Mouse (Mus musculus) lung, embryonic 14.5 days (tissue): ENCODE measurements around the gene Akap6. TPM values are rescaled to one million over a fixed set of nuclear protein-coding genes. Genes with fewer than 3 reads are reported as not detected.

Experiments used
- ATAC-seq: fragments of 200-750 bp; cut with Nextera tagmentation; 2 replicates; pipeline ENCODE4 v1.8.0; 2017; ENCODE audit warnings: mild to moderate bottlenecking, moderate TSS enrichment, moderate library complexity; ENCODE audit not compliant: insufficient read depth
- DNase-seq: peaks from one replicate; pipeline ENCODE4 v3.0.0-alpha.2; 2015
- H3K27ac ChIP-seq: fragments of 300-500 bp; sonication (generic); 2 replicates; pipeline ENCODE4 v1.5.1; 2014; ENCODE audit warnings: low read depth, mild to moderate bottlenecking, moderate library complexity
- H3K27me3 ChIP-seq: fragments of 300-500 bp; sonication (generic); 2 replicates; pipeline ENCODE4 v1.6.1; 2014; ENCODE audit warnings: low read length, control low read depth; ENCODE audit not compliant: insufficient read depth
- H3K36me3 ChIP-seq: fragments of 300-500 bp; sonication (generic); 2 replicates; pipeline ENCODE4 v1.6.1; 2014; ENCODE audit warnings: control low read depth; ENCODE audit not compliant: insufficient read depth
- H3K4me1 ChIP-seq: fragments of 300-500 bp; sonication (generic); 2 replicates; pipeline ENCODE4 v1.6.1; 2014; ENCODE audit warnings: antibody characterized with exemption, control low read depth; ENCODE audit not compliant: insufficient read depth
- H3K4me2 ChIP-seq: fragments of 300-500 bp; sonication (generic); 2 replicates; pipeline ENCODE4 v1.6.1; 2014; ENCODE audit warnings: mild to moderate bottlenecking
- H3K4me3 ChIP-seq: fragments of 300-500 bp; sonication (generic); 2 replicates; pipeline ENCODE4 v1.5.1; 2014; ENCODE audit warnings: low read depth, low read length
- H3K9ac ChIP-seq: fragments of 300-500 bp; sonication (generic); 2 replicates; pipeline ENCODE4 v1.6.1; 2014
- H3K9me3 ChIP-seq: fragments of 300-500 bp; sonication (generic); 2 replicates; pipeline ENCODE4 v1.6.1; 2016; ENCODE audit warnings: low read depth, low read length, control low read depth
- CTCF ChIP-seq: IDR thresholded peaks from 2 replicates; pipeline ENCODE4 v1.5.1; 2016; ENCODE audit warnings: antibody characterized with exemption, low read depth
- WGBS: fragments of 180-500 bp; shearing (Covaris S2); extraction: QIAGEN DNeasy Blood & Tissue Kit; methylation state at CpG from one replicate; pipeline ENCODE4 v1.1.7; 2014; 5-methylcytosine and 5-hydroxymethylcytosine counted together
- polyA plus RNA-seq: library from polyadenylated mRNA; unstranded; fragments of >200 nt; fragmentation: Nextera tagmentation; extraction: Ambion mirVana; gene quantifications from 2 replicates; pipeline ENCODE4 v1.2.1, GENCODE M21; 2014

Gene Akap6
- polyA plus RNA-seq, 1 experiment from 2014 or later: 0.51 TPM

GRCm38 (mm10) chr12:53063003-53063402 is 363.8 kb downstream of the Akap6 start:
- Histone ChIP-seq H3K9ac (no peak overlapping the region), H3K4me3 (no peak overlapping the region), H3K27me3 (no peaks in the 10 kb centered on the region), H3K36me3 (no peaks in the 10 kb centered on the region), H3K27ac (no peak overlapping the region), H3K4me2 (no peak overlapping the region), H3K4me1 (peaks cover 4% of the 10 kb centered on the region), H3K9me3 (no peaks in the 10 kb centered on the region)
- WGBS: 62% methylated on average over 9 of the region's 9 CpGs
- no peak for ATAC-seq
- no peak for TF ChIP-seq CTCF
- no peak for DNase-seq

GRCm38 (mm10) chr12:53064241-53064760 is 365.1 kb downstream of the Akap6 start:
- no peak for DNase-seq
- 87% methylated on average over 4 of the region's 4 CpGs for WGBS
- ATAC-seq: no peak

DNA sequence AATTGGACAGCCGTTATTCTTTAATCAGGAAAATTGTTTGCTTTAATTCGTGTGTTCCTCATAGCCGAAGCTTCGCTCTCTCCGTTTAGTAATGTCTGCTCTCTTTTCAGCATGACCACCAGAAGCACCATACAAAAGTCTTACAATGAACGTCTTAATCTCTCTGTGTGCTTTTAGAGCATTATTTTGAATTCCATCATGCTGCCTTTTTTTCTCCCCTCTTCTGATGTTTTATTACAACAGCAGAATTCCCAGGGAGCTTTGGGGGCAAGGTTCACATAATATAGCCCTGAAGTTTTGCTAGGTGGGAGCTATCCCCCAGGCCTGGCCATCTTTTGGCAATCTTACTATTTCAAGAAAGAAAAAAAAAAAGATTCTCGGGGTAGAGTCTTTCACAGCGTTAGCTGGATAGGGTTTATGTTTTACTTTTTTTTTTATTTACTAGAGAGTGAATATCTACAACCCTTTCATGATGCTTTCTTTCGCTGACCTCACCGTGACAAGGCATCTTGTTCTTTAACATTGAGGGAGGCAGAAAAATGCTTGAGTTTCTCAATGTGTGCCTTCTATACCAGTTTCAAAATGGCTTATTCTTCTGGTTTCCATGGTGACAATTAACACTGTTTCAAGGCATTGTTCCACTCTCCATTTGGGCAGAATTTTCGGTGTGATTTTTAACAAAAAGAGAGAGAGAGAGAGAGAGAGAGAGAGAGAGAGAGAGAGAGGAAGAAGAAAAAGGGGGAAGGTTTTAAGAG is 366.0 kb downstream of the Akap6 start:
- no peaks in the 10 kb centered on the region for H3K36me3 ChIP-seq
- H3K27ac ChIP-seq: no peak overlapping the region
- ATAC-seq (no peak), DNase-seq (no peak)
- H3K4me2 ChIP-seq: no peak overlapping the region
- H3K9me3 ChIP-seq: no peaks in the 10 kb centered on the region
- H3K27me3 ChIP-seq: no peaks in the 10 kb centered on the region
- WGBS: 65% methylated on average over 11 of the region's 11 CpGs
- no peak overlapping the region for H3K4me3 ChIP-seq
- peaks cover 4% of the 10 kb centered on the region for H3K4me1 ChIP-seq
- no peak for TF ChIP-seq CTCF
- no peak overlapping the region for H3K9ac ChIP-seq

More at GRCm38 (mm10) chr12:53064241-53064760, 365.1 kb downstream of the Akap6 start:
- Histone ChIP-seq H3K27ac (no peak overlapping the region), H3K36me3 (no peaks in the 10 kb centered on the region), H3K4me1 (peaks cover 4% of the 10 kb centered on the region), H3K4me3 (no peak overlapping the region), H3K9me3 (no peaks in the 10 kb centered on the region), H3K4me2 (no peak overlapping the region), H3K27me3 (no peaks in the 10 kb centered on the region), H3K9ac (no peak overlapping the region)
- no peak for TF ChIP-seq CTCF

DNA sequence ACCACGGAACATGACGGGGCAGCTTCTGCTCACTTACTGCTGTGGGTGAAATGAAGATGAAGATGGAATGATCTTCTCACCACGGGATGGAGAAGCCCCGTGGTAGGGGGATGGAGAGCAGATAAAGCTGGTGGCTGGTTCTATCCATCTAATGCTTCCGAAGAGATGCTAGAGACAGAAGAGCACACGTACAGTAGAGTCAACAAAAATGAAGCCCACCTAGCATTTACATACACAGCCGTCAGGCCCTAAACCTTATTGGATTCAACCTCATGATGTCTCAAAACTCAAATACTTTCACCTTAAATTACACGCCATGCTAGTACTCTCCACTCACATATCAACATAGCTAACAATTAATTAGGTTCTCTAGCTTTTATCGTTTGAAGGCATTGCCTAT is 367.1 kb downstream of the Akap6 start:
- TF ChIP-seq CTCF: no peak
- no peak overlapping the region for H3K27ac ChIP-seq
- ATAC-seq: no peak

GRCm38 (mm10) chr12:53070907-53071306 is 371.7 kb downstream of the Akap6 start:
- 80% methylated on average over 5 of the region's 5 CpGs for WGBS
- no peak for ATAC-seq
- no peak for TF ChIP-seq CTCF

More for the DNA sequence above, 367.1 kb downstream of the Akap6 start:
- no peaks in the 10 kb centered on the region for H3K27me3 ChIP-seq
- no peak overlapping the region for H3K9ac ChIP-seq
- peaks cover 4% of the 10 kb centered on the region for H3K4me1 ChIP-seq
- H3K4me3 ChIP-seq: no peak overlapping the region
- H3K9me3 ChIP-seq: no peaks in the 10 kb centered on the region
- no peak for DNase-seq
- no peak overlapping the region for H3K4me2 ChIP-seq
- WGBS: 62% methylated on average over 9 of the region's 9 CpGs
- no peaks in the 10 kb centered on the region for H3K36me3 ChIP-seq

GRCm38 (mm10) chr12:53076595-53077400 is 377.6 kb downstream of the Akap6 start:
- Histone ChIP-seq H3K36me3 (no peaks in the 10 kb centered on the region), H3K27ac (no peak overlapping the region), H3K4me2 (no peak overlapping the region), H3K9ac (no peak overlapping the region), H3K27me3 (no peaks in the 10 kb centered on the region), H3K9me3 (no peaks in the 10 kb centered on the region), H3K4me1 (no peaks in the 10 kb centered on the region), H3K4me3 (no peak overlapping the region)
- WGBS: 75% methylated on average over 3 of the region's 3 CpGs
- DNase-seq (no peak), ATAC-seq (no peak)
- no peak for TF ChIP-seq CTCF

More at GRCm38 (mm10) chr12:53070907-53071306, 371.7 kb downstream of the Akap6 start:
- H3K9ac ChIP-seq: no peak overlapping the region
- no peak overlapping the region for H3K4me2 ChIP-seq
- H3K9me3 ChIP-seq: no peaks in the 10 kb centered on the region
- no peaks in the 10 kb centered on the region for H3K36me3 ChIP-seq
- DNase-seq: no peak
- H3K4me1 ChIP-seq: no peaks in the 10 kb centered on the region
- H3K27ac ChIP-seq: no peak overlapping the region
- H3K27me3 ChIP-seq: no peaks in the 10 kb centered on the region
- H3K4me3 ChIP-seq: no peak overlapping the region

- Histone ChIP-seq H3K4me2 (no peak overlapping the region), H3K36me3 (no peaks in the 10 kb centered on the region), H3K27ac (no peak overlapping the region), H3K9me3 (no peaks in the 10 kb centered on the region), H3K4me3 (no peak overlapping the region), H3K27me3 (no peaks in the 10 kb centered on the region), H3K4me1 (no peaks in the 10 kb centered on the region), H3K9ac (no peak overlapping the region)
- no peak for ATAC-seq
- DNase-seq: peak; percentile 70
- 42% methylated on average over 3 of the region's 3 CpGs for WGBS
- TF ChIP-seq CTCF: no peak
Measured at GRCm38 (mm10) chr12:53085789-53086188, 386.6 kb downstream of the Akap6 start.
